Mouse (Mus musculus) urinary bladder, postnatal 36 days (tissue): ENCODE measurements at regions not wholly inside any gene's neighbourhood (a gene's known extent, or its start where the extent isn't known, plus 50 kb on each side); places are given as distances from the start of the nearest gene placed in this dataset.
A peak's percentile ranks its signal among the peaks of the same experiment; 100 is the strongest.

Experiments
- DNase-seq, 2 experiments: peaks; one replicate each; pipeline ENCODE4 v3.0.0; 2022; ENCODE audit warnings: low spot score in 2 of 2, mixed read lengths in 1 of 2

DNA sequence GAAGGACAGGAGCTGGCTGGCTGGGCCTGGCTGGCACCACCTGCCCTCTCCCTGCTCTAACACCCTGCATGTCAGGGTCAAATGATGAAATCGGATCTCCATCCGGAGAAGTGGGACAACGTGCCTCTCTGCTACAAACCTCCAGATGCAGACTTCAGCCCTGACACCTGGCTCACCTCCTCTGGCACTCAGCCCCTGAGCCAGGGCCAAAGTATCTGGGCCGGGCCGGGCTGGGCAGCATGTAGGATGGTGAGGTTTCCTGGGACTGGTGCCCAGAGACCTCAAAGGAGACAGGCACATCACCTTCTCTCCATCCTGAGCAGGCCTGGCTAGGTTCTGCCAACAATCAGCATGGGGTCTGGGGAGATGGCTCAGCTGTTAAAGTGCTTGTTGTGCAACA lies 113.5 kb downstream of the Tfcp2l1 start:
- DNase-seq = no peak

DNA sequence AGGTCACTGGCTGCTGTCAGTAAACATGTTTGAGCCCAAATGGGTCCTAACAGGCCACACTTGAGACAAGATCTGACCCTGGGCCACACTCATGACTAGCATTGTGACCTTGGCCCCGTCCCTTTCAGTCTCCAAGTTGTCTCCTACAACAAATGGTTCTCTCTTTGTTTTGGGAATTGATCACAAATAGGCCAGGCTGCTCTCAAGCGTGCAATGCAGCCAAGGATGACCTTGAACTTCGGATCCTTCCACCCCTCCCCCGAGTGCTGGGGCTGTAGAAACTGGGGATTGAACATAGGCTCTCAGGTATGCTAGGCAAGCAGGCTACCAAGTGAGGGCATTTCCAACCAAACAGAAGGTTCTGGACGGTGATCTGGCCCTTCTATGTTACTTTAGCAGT lies 120.5 kb downstream of the Tfcp2l1 start:
- DNase-seq = no peak

DNA sequence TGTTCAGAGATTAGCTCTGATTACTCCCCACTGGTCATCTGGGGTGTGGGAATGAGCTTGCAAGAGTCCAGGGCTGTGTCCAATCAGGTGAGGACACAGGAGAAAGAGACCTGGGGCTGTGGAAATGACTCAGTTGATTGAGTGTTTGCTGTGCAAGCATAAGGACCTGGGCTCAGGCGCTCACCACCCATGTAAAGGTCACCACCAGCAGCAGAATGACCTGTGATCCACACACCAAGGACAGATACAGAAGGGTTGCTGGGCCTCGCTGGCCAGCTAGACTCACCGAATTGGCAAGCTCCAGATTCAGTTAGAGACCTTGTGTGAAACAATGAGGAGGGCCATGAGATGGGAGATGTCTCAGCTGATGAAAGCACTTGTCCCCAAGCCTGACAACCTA lies 125.1 kb downstream of the Tfcp2l1 start:
- no peak for DNase-seq

DNA sequence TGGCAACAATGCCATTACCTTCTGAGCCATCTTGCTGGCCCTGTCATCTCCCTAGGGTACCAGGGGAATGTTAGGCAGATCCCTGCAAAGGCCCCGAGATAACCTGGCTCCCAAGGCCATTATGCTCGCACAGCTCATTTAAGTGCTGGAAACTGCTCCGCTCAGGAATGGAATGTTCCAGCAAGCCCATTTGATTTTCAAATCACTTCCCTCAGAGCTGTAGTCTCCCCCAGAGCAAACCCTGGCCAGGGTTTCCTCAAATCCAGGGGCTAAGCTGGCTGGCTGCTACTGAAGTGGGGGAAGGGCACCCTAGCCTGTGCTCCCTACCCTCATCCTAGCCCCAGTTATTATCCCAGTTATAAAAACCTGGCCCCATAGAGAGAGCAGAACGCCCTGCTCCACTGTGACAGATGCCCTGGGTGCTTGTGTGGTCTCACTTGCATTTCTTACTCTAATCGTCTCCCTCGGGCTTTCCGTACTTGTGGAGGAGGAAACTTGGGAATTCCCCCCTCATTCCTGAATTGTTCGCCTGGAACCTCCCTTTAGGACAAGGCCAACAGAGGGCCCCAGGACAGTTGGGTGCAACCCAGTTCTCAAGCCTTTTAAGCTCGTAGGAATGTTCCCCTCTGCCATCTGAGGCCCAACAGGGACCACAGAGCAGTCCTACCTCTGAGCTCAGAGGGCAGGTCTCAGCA lies 128.6 kb downstream of the Tfcp2l1 start:
- DNase-seq = no peak

DNA sequence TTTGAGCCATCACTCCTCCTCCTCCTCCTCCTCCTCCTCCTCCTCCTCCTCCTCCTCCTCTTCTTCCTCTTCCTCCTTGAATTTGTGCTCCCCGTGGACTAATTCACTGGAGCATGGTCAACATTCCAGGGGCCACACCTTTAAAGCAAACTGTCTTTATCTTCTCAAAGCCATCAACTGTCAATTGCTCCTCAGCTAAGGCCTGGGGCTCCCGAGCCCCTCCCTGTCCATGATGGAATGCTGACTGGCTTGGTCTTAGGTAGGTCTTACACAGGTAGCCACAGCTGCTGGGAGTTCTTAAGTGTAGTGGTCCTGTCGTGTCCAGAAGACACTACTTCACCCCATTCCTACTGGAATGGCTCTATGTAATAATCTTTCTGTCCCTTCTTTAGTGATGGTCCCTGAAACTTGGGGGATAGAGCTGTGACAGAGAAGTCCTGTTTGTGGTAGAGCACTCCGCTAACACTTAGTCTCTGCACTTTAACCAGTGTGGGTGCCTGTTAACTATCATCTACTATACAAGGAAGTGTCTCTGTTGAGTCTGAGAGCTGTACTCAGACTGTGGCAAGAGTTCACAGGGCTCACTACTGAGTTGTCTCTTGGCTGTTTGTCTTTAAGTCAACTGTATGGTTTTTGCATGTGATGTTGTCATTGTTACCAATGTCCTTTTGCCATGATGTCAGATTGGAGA lies 129.7 kb downstream of the Tfcp2l1 start:
- no peak for DNase-seq

DNA sequence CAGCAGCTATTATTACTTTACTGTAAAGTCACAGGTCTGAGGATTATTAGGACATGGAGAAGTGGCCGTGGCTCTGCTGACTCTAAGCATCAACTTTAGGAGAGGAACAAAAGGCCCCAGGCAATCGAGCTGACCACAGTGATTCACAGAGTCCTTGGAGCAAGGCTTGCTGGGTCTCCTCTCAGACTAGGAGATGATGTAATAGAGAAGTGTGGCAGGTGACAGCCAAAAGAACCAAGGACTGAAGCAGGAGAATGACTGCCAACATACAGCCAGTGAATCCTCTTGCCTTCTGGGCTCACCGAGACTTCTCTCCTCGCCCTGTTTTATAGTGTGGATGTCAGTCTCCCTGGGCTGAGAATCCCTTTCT lies 130.3 kb downstream of the Tfcp2l1 start:
- DNase-seq = no peak

DNA sequence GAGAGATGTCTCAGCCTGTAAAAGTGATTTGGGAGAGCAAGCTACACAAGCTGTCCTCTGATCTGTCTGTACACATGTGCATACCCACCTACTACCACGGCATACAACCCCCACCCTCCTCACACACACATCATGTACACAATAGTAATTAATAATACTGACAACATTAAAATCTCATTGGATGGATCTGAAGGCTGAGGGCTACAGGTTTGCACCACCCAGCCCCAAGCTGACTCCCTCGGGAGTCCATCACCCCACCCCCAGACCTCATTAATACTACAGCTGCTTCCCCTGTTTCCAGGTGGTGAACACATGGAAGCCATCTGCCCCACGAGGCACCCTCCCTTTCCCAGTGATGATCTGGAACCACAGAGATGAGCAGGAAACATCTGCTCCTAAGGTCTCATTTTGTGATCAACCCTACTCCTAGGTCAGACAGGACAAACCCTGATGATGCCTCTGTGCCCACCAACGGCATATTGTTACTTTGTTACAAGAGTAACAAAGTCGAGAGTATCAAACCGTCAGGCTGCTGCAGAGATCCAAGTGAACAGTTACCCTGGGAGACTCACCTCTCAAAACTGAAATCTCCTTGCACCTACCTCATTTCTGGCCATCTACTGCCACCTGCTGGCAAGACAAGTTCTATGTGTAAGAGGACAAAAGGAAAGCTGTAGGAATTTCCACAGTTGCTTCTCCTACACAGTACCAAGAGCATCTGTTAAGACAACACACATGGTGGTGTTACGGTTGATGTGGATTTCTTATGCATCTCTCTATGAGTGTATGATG lies 131.6 kb downstream of the Tfcp2l1 start:
- DNase-seq = peak; percentile 73

DNA sequence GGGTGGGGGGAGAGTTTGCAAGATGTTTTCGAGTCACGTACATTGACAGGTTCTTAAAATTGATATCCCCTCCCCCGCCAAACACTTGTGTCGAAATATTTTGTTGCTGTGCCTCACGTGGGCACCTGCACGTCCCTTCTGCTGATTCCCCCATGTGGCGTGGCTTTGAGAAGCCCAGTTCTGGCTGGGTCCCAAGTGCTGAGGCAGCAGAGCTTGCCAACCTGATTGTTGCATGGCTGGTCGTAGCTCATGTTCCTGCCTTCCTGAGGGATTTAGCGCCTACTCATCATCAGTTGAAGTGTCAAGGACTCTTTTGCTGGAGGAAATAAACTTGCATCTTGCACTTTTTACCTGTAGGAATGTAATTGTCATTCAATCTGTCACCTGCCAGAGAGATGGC lies 137.8 kb downstream of the Tfcp2l1 start:
- DNase-seq = no peak

DNA sequence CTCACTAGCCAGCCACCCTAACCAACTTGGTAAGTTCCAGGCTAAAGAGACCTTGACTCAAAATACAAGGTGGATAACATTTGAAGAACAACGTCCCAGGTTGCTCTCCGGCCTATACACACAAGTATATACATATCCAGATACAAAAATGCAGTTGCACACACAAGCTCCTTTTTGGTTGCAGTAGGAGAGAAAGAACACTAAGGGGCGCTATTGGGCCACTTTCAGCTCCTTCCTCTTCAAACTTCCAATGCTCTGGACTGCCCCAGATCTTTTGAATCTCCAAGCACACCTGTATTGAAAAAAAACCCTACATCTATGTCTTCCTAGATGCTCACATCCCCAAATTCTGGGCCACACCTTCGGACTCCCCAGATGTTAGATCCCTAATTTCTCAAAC lies 141.1 kb downstream of the Tfcp2l1 start:
- DNase-seq = peak; percentile 20 to 40

DNA sequence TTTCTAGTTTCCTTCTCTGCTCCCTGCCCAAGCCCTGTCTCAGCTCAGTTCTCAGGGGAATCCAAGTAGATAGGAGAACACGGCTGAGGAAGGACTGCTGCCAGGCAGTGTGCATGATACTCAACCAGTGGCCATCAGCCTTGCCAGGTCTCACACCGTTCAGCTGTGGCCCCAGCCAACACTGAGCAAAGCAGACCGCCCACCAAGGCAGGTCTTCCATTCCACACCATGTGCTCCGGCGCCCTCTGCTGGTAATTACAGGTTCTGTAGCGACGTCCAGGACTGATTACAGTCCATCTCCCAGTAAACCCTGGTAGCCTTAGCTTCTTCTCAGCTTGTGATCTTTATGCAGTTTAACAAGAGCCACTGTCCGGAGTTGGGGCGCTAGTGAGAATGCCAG lies 144.5 kb downstream of the Tfcp2l1 start:
- DNase-seq = peak; percentile 44 to 63

DNA sequence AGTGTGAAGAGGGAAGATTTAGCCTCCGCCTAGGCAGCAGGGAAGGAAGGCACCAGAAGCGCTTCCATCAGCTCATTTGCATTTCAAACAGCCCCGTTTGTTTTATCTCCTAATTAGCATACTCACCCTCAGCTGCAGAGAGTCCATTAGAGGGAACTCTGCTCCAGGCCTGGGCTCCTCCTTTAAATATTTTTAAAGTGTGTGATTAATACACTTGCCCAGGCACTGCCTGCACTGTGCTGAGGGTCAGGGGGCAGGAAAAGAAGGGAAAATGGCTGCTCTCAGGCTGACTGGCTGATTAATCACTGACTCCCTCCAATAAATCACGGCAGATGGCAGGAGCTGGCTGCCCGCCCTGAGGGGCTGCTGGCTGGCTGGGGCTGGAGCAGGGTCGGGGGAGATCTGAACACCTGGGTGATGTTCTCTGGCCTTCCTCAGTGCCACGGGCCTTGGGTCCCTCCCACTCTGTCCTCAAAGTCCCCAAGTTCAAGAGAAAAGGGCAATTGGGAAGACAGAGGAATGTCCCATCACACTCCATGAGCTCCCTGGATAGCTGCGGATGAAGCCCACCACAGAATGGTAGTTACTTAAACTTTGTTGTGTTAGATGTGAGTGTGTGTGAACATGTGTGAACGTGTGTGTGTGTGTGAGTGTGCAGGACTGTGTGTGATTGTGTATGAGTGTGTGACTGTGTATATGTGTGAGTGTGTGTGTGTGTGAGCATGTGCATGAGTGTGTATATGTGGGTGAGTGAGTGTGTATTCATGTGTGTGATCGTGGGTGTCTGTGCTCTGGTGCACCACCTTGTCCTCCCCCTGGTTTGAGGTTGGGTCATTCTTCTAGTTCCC lies 149.1 kb downstream of the Tfcp2l1 start:
- DNase-seq = peak in 1 of 2 experiments; percentile 22
